Mouse (Mus musculus) CD4-positive helper T cell, adult 2 months (primary cell): ENCODE data around the gene Retreg1.

Experiments
- DNase-seq: peaks from one replicate; pipeline ENCODE4 v3.0.0-alpha.2; 2012; ENCODE audit warnings: low read depth, missing footprints, low spot score

Gene Retreg1

DNA sequence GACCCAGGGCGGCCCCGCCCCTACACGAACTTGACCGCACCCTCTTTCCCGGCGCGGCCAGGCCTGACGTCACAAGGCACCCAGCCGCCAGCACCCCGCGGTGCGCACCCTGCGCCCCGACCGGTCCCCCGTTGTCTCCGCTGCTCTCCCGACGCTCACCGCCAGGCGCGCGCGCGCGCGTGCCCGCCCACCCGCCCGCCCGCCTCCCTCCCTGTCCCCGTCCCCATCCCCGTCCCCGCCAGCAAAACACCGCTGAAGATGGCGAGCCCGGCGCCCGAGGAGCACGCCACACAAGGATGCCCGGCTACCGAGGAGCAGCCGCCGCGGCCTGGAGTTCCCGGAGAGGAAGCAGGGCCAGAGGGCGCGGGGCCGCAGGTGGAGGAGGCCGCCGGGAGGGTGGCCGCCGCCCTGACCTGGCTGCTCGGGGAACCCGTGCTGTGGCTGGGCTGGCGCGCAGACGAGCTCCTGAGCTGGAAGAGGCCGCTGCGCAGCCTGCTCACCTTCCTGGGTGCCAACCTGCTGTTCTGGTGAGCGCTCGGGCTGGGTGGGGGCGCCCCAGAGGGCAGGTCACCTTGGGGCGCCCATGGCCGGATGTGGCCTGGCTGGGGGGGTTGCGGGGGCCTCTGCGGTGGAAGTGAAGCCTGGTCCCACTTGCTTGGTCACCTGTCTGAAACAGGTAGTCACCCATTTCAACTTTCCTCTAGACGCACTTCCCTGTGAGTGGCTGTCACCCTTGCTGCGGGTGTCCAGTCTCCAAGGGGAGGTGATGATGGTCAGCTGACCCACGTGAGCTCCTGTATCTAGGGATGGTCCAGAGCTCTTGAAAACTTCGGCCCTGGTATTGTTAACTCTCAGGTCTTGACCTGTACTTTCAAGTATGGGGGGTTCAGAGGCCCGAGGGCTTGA is at the start of gene Retreg1:
Gene Retreg1, plus strand, starts transcription at position 95 of the 906 bp plus-strand sequence.
- peak; percentile 92 for DNase-seq

DNA sequence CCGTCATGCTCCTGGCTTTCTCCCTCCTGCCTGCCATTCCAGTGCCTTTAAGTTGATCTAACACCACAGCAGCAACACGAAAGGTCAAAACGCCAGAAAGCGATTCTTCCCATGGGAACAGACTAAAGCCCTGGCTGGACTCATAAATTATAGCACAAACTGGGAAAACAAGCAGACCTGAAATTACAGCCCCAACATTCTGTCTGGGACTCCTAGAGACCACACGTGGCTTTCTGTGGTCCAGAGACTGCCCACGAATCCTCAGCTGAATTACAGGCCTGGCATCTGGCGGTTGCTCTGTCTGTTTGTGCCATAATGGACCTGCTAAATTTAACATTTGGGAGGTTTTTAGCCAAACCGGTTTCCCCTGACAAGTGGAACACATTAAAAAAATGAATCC is 48.9 kb upstream of the Retreg1 start:
- DNase-seq, result no peak

GRCm38 (mm10) chr15:25795496-25795895 is 47.5 kb upstream of the Retreg1 start:
- DNase-seq, result no peak

GRCm38 (mm10) chr15:25796353-25796752 is 46.6 kb upstream of the Retreg1 start:
- peak; percentile 19 for DNase-seq

- DNase-seq, result no peak
Measured at GRCm38 (mm10) chr15:25797179-25797578, 45.8 kb upstream of the Retreg1 start.

GRCm38 (mm10) chr15:25797888-25798287 is 45.1 kb upstream of the Retreg1 start:
- DNase-seq, result no peak

- no peak for DNase-seq
Measured at GRCm38 (mm10) chr15:25801726-25802125, 41.3 kb upstream of the Retreg1 start.

GRCm38 (mm10) chr15:25802194-25802593 is 40.8 kb upstream of the Retreg1 start:
- DNase-seq, result no peak

DNA sequence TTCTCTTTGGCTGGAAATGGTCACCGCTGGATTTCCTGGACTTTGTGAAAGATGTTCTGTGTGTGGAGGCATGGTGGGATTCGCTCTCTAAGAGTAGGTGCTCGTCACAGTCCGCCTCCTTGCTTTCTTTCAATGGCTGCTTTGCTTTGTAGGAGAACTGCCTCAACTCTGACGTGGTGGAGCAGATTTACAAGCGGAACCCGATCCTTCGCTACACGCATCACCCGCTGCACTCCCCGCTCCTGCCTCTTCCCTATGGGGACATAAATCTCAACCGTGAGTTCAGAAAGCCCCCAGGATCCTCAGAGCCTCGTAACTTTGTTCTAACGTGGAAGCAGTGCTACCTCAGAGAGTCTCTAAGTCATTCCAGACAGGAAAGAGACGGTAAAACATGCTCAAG is 39.9 kb upstream of the Retreg1 start:
- DNase-seq, result no peak

- DNase-seq, result peak; percentile 66
Measured at GRCm38 (mm10) chr15:25805336-25806110, 37.5 kb upstream of the Retreg1 start.

DNA sequence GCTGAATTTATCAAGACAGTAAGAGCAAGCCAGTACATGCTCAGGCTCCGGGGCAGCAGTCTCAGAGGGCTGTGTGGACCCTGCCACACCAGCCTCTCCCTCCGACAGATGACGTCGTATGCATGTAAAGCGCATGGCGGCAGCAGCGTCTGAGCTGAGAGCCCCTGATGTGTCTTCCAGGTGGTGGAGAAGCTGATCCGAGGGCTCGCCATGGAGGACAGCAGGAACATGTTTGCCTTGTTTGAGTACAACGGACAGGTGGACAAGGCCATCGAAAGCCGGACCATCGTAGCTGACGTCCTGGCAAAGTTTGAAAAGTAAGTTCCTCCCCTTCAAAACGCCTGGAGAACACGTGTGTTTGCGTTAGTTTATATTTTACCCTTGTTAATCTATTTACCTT is 36.6 kb upstream of the Retreg1 start:
- DNase-seq, result no peak

GRCm38 (mm10) chr15:25806878-25807277 is 36.1 kb upstream of the Retreg1 start:
- DNase-seq, result no peak

DNA sequence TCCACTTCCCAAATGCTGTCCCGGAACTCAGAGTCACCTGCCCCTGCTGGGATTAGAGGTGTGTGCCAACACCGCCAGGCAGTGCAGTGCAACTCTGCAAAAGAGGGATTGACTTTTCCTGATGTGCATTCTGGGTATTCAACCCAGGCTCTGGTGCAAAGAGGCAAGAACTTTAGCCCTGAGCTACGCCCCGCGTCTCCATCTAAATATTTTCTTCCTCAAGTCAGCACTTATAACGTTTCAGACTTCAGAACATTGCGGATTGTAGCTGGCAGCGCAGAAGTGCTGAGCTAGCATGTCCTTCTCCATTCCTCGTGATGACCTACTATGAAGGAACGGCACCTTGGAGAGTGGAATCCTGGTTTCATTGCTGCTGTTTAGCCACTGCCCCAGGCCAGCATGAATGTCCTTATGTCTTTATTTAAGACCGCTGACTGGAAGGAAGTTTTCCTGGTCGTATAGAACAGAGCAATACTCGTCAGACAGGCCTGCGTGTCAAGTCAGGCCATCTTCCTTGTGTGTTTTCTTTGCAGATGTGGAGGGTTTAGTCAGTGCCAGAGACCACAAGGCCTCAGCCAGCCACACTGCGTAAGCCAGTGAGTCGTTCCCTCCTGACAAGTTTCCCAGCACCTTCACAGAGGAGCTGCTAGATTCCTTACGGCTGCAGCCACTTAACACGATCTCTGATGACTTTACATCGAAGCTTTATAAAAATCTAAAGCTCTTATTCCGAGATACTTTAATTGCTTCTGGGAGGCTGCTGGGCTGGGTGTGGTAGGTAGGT is 34.1 kb upstream of the Retreg1 start:
- DNase-seq, result no peak

GRCm38 (mm10) chr15:25809669-25810068 is 33.3 kb upstream of the Retreg1 start:
- DNase-seq, result no peak

- peak; percentile 57 for DNase-seq
Measured at GRCm38 (mm10) chr15:25811834-25812250, 31.1 kb upstream of the Retreg1 start.

DNA sequence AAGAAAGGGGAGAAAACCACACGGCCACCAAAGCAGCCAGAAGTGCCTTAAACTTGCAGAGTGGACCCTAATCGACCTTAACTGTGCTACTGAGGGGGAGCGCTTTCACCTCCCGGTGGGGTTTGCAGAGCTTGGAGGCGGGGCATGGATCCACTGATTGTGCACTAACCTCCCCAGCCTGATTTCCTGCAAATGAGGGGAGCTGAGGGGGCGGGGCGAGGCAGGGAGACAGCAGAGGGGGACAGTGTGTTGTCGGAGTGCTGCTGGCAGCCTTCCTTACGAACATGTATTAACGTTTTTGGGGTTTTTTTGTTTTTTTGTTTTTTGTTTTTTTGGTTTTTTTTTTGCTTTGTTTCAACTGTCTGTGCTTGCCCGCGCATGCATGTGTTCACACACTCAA is 30.5 kb upstream of the Retreg1 start:
- peak; percentile 42 for DNase-seq

- DNase-seq, result no peak
Measured at GRCm38 (mm10) chr15:25814535-25814934, 28.4 kb upstream of the Retreg1 start.

DNA sequence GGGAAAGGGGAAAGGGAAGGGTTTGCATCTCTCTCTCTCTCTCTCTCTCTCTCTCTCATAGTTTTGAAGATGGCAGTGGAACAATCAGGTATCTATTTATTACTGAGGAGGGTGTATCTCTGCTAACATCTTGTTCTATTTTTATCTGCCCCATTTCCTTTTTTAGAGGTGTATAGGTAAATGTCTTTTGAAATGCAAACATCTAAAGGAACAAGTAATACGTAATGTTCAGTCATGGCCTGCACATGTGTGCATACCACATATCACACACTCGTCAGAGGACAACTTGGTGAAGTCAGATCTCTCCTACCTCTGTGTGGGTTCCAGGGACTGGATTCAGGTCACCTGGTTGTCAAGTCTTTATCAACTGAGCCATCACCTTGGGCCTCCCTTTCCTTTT is 25.8 kb upstream of the Retreg1 start:
- DNase-seq, result peak; percentile 44

GRCm38 (mm10) chr15:25821981-25822380 is 21.0 kb upstream of the Retreg1 start:
- no peak for DNase-seq

- no peak for DNase-seq
Measured at GRCm38 (mm10) chr15:25822656-25823055, 20.3 kb upstream of the Retreg1 start.

DNA sequence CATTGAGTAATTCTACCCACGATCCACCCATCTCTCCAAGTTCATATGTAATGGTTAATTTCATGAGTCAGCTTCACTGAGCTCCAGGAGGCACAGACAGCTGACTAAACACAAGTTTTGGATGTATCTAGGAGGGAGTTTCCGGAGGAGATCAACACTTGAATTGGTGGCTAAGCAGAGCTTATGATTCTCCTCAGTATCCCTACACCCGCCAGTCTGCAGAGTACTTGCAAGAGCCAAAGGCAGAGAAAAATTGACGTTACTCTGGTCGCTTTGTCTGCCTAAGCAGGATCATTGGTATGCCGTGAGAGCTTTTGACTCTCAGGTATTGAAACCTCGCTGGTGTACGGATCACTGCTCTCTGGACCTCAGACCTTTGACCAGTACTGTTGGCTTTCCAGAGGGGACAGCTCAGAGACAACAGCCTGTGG is 16.4 kb upstream of the Retreg1 start:
- DNase-seq, result no peak

- peak; percentile 69 for DNase-seq
Measured at GRCm38 (mm10) chr15:25828464-25828863, 14.5 kb upstream of the Retreg1 start.
